In genomic region chr7:40680993-40681392, GRCm38 (mm10) we compare ENCODE assay signal across 17 mouse cellular contexts.
A peak's percentile ranks its signal among the peaks of the same experiment; 100 is the strongest.
DNase-seq lines count a peak whose midpoint lies in the region; ATAC-seq lines count a peak whose summit lies in the region.
"Had no signal": no experiment of that assay in that cellular context is flagged by ENCODE, and none has a peak within 500 bp of the region (broad histone marks: within the 10 kb centered on the region; RNA-seq: fewer than 3 reads in every experiment).

No protein-coding gene starts in this region.

- H3K27ac ChIP-seq in hindbrain, embryonic 12.5 days = no peak overlapping the region
- no peak overlapping the region for H3K27ac ChIP-seq in hindbrain, embryonic 10.5 days
- H3K27ac ChIP-seq in forebrain, embryonic 12.5 days = no peak overlapping the region
- H3K27ac ChIP-seq in hindbrain, embryonic 15.5 days (replicated peaks) = no peak overlapping the region
- H3K27ac ChIP-seq in midbrain, embryonic 16.5 days (ENCODE audit: low read length) = no peak overlapping the region
- no peak overlapping the region for H3K27ac ChIP-seq in heart, embryonic 11.5 days (ENCODE audit: low read depth, low read length)

- no peak overlapping the region for H3K9ac ChIP-seq in hindbrain, embryonic 12.5 days
- H3K9ac ChIP-seq in forebrain, embryonic 12.5 days = no peak overlapping the region
- no peak overlapping the region for H3K9ac ChIP-seq in hindbrain, embryonic 15.5 days
- H3K9ac ChIP-seq in midbrain, embryonic 16.5 days (ENCODE audit: low read depth, low read length) = no peak overlapping the region
- H3K9ac ChIP-seq in heart, embryonic 11.5 days (ENCODE audit: low read depth, low read length) = no peak overlapping the region

- ATAC-seq in hindbrain, embryonic 12.5 days (ENCODE audit: low FRiP score) = peak; percentile 52
- ATAC-seq in forebrain, embryonic 12.5 days (ENCODE audit: low FRiP score) = peak; percentile 63; the same call in 1 of the 2 replicates
- ATAC-seq in hindbrain, embryonic 15.5 days (ENCODE audit: low FRiP score, low read depth) = peak; percentile 45; the same call in 1 of the 2 replicates
- peak; percentile 52 for ATAC-seq in midbrain, embryonic 16.5 days
- no peak for ATAC-seq in activated CD4-positive, CD25-positive, alpha-beta regulatory T cell, adult 4 months
- ATAC-seq in heart, embryonic 11.5 days (replicated peaks; ENCODE audit: insufficient number of reproducible peaks, low FRiP score, low TSS enrichment) = no peak

- no peak overlapping the region for H3K4me3 ChIP-seq in hindbrain, embryonic 12.5 days
- no peak overlapping the region for H3K4me3 ChIP-seq in hindbrain, embryonic 10.5 days
- no peak overlapping the region for H3K4me3 ChIP-seq in forebrain, embryonic 12.5 days (replicated peaks)
- H3K4me3 ChIP-seq in hindbrain, embryonic 15.5 days = no peak overlapping the region
- H3K4me3 ChIP-seq in midbrain, embryonic 16.5 days (ENCODE audit: low read depth, low read length) = no peak overlapping the region
- H3K4me3 ChIP-seq in heart, embryonic 11.5 days (ENCODE audit: low read depth, low read length) = no peak overlapping the region
- H3K4me3 ChIP-seq: myocyte had no signal

- no peaks in the 10 kb centered on the region for H3K9me3 ChIP-seq in hindbrain, embryonic 12.5 days (replicated peaks)
- no peaks in the 10 kb centered on the region for H3K9me3 ChIP-seq in hindbrain, embryonic 10.5 days
- no peaks in the 10 kb centered on the region for H3K9me3 ChIP-seq in forebrain, embryonic 12.5 days
- no peaks in the 10 kb centered on the region for H3K9me3 ChIP-seq in hindbrain, embryonic 15.5 days
- H3K9me3 ChIP-seq in midbrain, embryonic 16.5 days (replicated peaks; ENCODE audit: control insufficient read depth, low read length, poor library complexity, severe bottlenecking) = no peaks in the 10 kb centered on the region
- H3K9me3 ChIP-seq in heart, embryonic 11.5 days (replicated peaks; ENCODE audit: control insufficient read depth, low read length) = no peaks in the 10 kb centered on the region

- WGBS in hindbrain, embryonic 12.5 days = 32% methylated on average over 6 of the region's 6 CpGs
- 36% methylated on average over 6 of the region's 6 CpGs for WGBS in hindbrain, embryonic 10.5 days
- WGBS in forebrain, embryonic 12.5 days = 31% methylated on average over 6 of the region's 6 CpGs
- WGBS in hindbrain, embryonic 15.5 days = 31% methylated on average over 6 of the region's 6 CpGs
- WGBS in midbrain, embryonic 16.5 days = 8% methylated on average over 6 of the region's 6 CpGs
- 47% methylated on average over 6 of the region's 6 CpGs for WGBS in heart, embryonic 11.5 days (ENCODE audit: insufficient replicate concordance)

- H3K4me1 ChIP-seq in hindbrain, embryonic 12.5 days = peaks cover 7% of the 10 kb centered on the region
- H3K4me1 ChIP-seq in hindbrain, embryonic 10.5 days (replicated peaks) = peaks cover 10% of the 10 kb centered on the region; the same call in 1 of the 2 replicates
- peaks cover 7% of the 10 kb centered on the region for H3K4me1 ChIP-seq in forebrain, embryonic 12.5 days
- peaks cover 17% of the 10 kb centered on the region; the same call in 1 of the 2 replicates for H3K4me1 ChIP-seq in hindbrain, embryonic 15.5 days (replicated peaks)
- peaks cover 7% of the 10 kb centered on the region; the same call in 1 of the 2 replicates for H3K4me1 ChIP-seq in midbrain, embryonic 16.5 days (ENCODE audit: control insufficient read depth, insufficient read depth, low read length)
- no peaks in the 10 kb centered on the region for H3K4me1 ChIP-seq in heart, embryonic 11.5 days (ENCODE audit: control insufficient read depth, insufficient read depth, low read length)

- no peaks in the 10 kb centered on the region for H3K36me3 ChIP-seq in hindbrain, embryonic 12.5 days
- H3K36me3 ChIP-seq in hindbrain, embryonic 10.5 days = no peaks in the 10 kb centered on the region
- no peaks in the 10 kb centered on the region for H3K36me3 ChIP-seq in forebrain, embryonic 12.5 days (replicated peaks)
- no peaks in the 10 kb centered on the region for H3K36me3 ChIP-seq in hindbrain, embryonic 15.5 days
- H3K36me3 ChIP-seq in midbrain, embryonic 16.5 days (ENCODE audit: control insufficient read depth, insufficient read depth, low read length) = no peaks in the 10 kb centered on the region
- H3K36me3 ChIP-seq in heart, embryonic 11.5 days (ENCODE audit: control insufficient read depth, insufficient read depth, low read length) = no peaks in the 10 kb centered on the region

- no peak for DNase-seq in hindbrain, embryonic 10.5 days (ENCODE audit: low spot score)
- DNase-seq in right cerebral cortex, postnatal 14 days = no peak
- DNase-seq: cerebellum, adult 8-10 months; heart, postnatal 10 days; lung, adult 18-20 months; lung, postnatal 14 days; retina, postnatal 1 day; right cerebral cortex, postnatal 4 days had no signal

- H3K27me3 ChIP-seq in hindbrain, embryonic 12.5 days = no peaks in the 10 kb centered on the region
- H3K27me3 ChIP-seq in hindbrain, embryonic 10.5 days (ENCODE audit: insufficient read depth, poor library complexity, severe bottlenecking) = peaks cover 11% of the 10 kb centered on the region; the same call in 1 of the 2 replicates
- 0 out of 2 replicates have a peak, but pooled peaks cover 4% of the 10 kb centered on the region for H3K27me3 ChIP-seq in forebrain, embryonic 12.5 days
- peaks cover 3% of the 10 kb centered on the region; the same call in 1 of the 2 replicates for H3K27me3 ChIP-seq in hindbrain, embryonic 15.5 days
- peaks cover 4% of the 10 kb centered on the region; the same call in 1 of the 2 replicates for H3K27me3 ChIP-seq in midbrain, embryonic 16.5 days (ENCODE audit: control insufficient read depth, insufficient read depth, low read depth, low read length)
- no peaks in the 10 kb centered on the region for H3K27me3 ChIP-seq in heart, embryonic 11.5 days (ENCODE audit: control insufficient read depth, insufficient read depth, low read length)
- H3K27me3 ChIP-seq: CH12.LX had no signal

- H3K4me2 ChIP-seq in hindbrain, embryonic 12.5 days (replicated peaks) = 0 out of 2 replicates have a peak overlapping the region, but pooled peaks have one; percentile 3
- H3K4me2 ChIP-seq in forebrain, embryonic 12.5 days = no peak overlapping the region
- peak overlapping the region; percentile 40 for H3K4me2 ChIP-seq in hindbrain, embryonic 15.5 days
- peak overlapping the region; percentile 34 for H3K4me2 ChIP-seq in midbrain, embryonic 16.5 days (ENCODE audit: low read length)
- H3K4me2 ChIP-seq in heart, embryonic 11.5 days = no peak overlapping the region
- H3K4me2 ChIP-seq: liver, embryonic 11.5 days had no signal

Comparison
In these comparisons a context has a peak if more than half of its experiments do, and no peak if none do; other contexts are left out.
1. ATAC-seq: peak in hindbrain, embryonic 12.5 days (single experiment), forebrain, embryonic 12.5 days (single experiment), hindbrain, embryonic 15.5 days (single experiment) and midbrain, embryonic 16.5 days (single experiment); none in activated CD4-positive, CD25-positive, alpha-beta regulatory T cell, adult 4 months (single experiment) and heart, embryonic 11.5 days (single experiment).
2. H3K4me2 ChIP-seq: peak in hindbrain, embryonic 12.5 days (single experiment), hindbrain, embryonic 15.5 days (single experiment) and midbrain, embryonic 16.5 days (single experiment); none in forebrain, embryonic 12.5 days (single experiment) and heart, embryonic 11.5 days (single experiment).